Mouse (Mus musculus) cerebellum, adult 2 months (tissue): ENCODE measurements at regions not wholly inside any gene's neighbourhood (a gene's known extent, or its start where the extent isn't known, plus 50 kb on each side); places are given as distances from the start of the nearest gene placed in this dataset.

Experiments used
- DNase-seq, 2 experiments: peaks; one replicate each; pipeline ENCODE4 v3.0.0; 2021
- H3K27ac ChIP-seq: fragments of 200-500 bp; 2 replicates; pipeline ENCODE4 v1.5.1; 2012; ENCODE audit warnings: low read length, control low read depth, inconsistent platforms; ENCODE audit not compliant: insufficient read depth
- H3K27me3 ChIP-seq: fragments of 200-500 bp; 2 replicates; pipeline ENCODE4 v1.6.1; 2012; ENCODE audit warnings: inconsistent platforms, mild to moderate bottlenecking, low read length, moderate library complexity; ENCODE audit not compliant: control insufficient read depth, insufficient read depth
- H3K4me1 ChIP-seq: fragments of 200-500 bp; 2 replicates; pipeline ENCODE4 v1.6.1; 2011; ENCODE audit warnings: low read length; ENCODE audit not compliant: control insufficient read depth, insufficient read depth
- H3K4me3 ChIP-seq: fragments of 200-500 bp; replicated peaks from 2 replicates; pipeline ENCODE3; 2011; ENCODE audit warnings: mild to moderate bottlenecking, low read depth, low read length, control low read depth; ENCODE audit not compliant: insufficient read depth
- CTCF ChIP-seq: fragments of 200-500 bp; IDR thresholded peaks from 2 replicates; pipeline ENCODE4 v1.5.1; 2011; ENCODE audit warnings: low read depth, mild to moderate bottlenecking, control low read depth, low read length, moderate library complexity, borderline replicate concordance; ENCODE audit not compliant: insufficient read depth
- POLR2A ChIP-seq: fragments of 200-500 bp; IDR thresholded peaks from 2 replicates; pipeline ENCODE4 v1.6.1; 2011; ENCODE audit warnings: low read length, control low read depth, borderline replicate concordance; ENCODE audit not compliant: insufficient read depth
- WGBS: fragments of 180-500 bp; shearing (Covaris S2); methylation state at CpG from one replicate; pipeline ENCODE4 v1.1.7; 2018; 5-methylcytosine and 5-hydroxymethylcytosine counted together

- TF ChIP-seq CTCF (no peak), POLR2A (no peak)
These were observed 131.4 kb upstream of the Mpped2 start for GRCm38 (mm10) chr2:106561571-106562090.

GRCm38 (mm10) chr2:106570226-106570625 lies 122.8 kb upstream of the Mpped2 start:
- TF ChIP-seq CTCF (no peak), POLR2A (no peak)
- Histone ChIP-seq H3K4me3 (no peak overlapping the region), H3K27me3 (no peaks in the 10 kb centered on the region), H3K4me1 (no peaks in the 10 kb centered on the region), H3K27ac (no peak overlapping the region)
- no peak for DNase-seq
- WGBS, result 96% methylated on average over 1 of the region's 1 CpGs

More at GRCm38 (mm10) chr2:106561571-106562090, 131.4 kb upstream of the Mpped2 start:
- Histone ChIP-seq H3K27ac (no peak overlapping the region), H3K4me1 (no peaks in the 10 kb centered on the region), H3K27me3 (no peaks in the 10 kb centered on the region), H3K4me3 (no peak overlapping the region)
- WGBS, result 72% methylated on average over 3 of the region's 3 CpGs
- no peak for DNase-seq

- 97% methylated on average over 3 of the region's 3 CpGs for WGBS
- H3K4me3 ChIP-seq, result no peak overlapping the region
- no peak for DNase-seq
- no peaks in the 10 kb centered on the region for H3K4me1 ChIP-seq
- H3K27me3 ChIP-seq, result no peaks in the 10 kb centered on the region
- no peak for TF ChIP-seq CTCF
- no peak for TF ChIP-seq POLR2A
- H3K27ac ChIP-seq, result no peak overlapping the region
These were observed 121.7 kb upstream of the Mpped2 start for GRCm38 (mm10) chr2:106571346-106571745.

- no peaks in the 10 kb centered on the region for H3K4me1 ChIP-seq
- H3K4me3 ChIP-seq, result no peak overlapping the region
- TF ChIP-seq CTCF (no peak), POLR2A (no peak)
- no peaks in the 10 kb centered on the region for H3K27me3 ChIP-seq
- 58% methylated on average over 2 of the region's 2 CpGs for WGBS
- DNase-seq, result no peak
- H3K27ac ChIP-seq, result no peak overlapping the region
These were observed 121.2 kb upstream of the Mpped2 start for GRCm38 (mm10) chr2:106571913-106572312.

- TF ChIP-seq CTCF (no peak), POLR2A (no peak)
- Histone ChIP-seq H3K4me3 (no peak overlapping the region), H3K27ac (no peak overlapping the region), H3K4me1 (no peaks in the 10 kb centered on the region), H3K27me3 (no peaks in the 10 kb centered on the region)
- WGBS, result 74% methylated on average over 4 of the region's 4 CpGs
- no peak for DNase-seq
These were observed 116.2 kb upstream of the Mpped2 start for GRCm38 (mm10) chr2:106576746-106577323.

- no peak overlapping the region for H3K27ac ChIP-seq
These were observed 115.0 kb upstream of the Mpped2 start for GRCm38 (mm10) chr2:106578062-106578461.

GRCm38 (mm10) chr2:106580663-106581062 lies 112.4 kb upstream of the Mpped2 start:
- TF ChIP-seq POLR2A, result no peak
- TF ChIP-seq CTCF, result no peak
- WGBS, result 15% methylated on average over 5 of the region's 5 CpGs
- Histone ChIP-seq H3K27ac (no peak overlapping the region), H3K4me3 (no peak overlapping the region), H3K4me1 (no peaks in the 10 kb centered on the region), H3K27me3 (no peaks in the 10 kb centered on the region)
- DNase-seq, result no peak

More at GRCm38 (mm10) chr2:106578062-106578461, 115.0 kb upstream of the Mpped2 start:
- no peak for DNase-seq
- WGBS, result 94% methylated on average over 1 of the region's 1 CpGs
- H3K4me1 ChIP-seq, result no peaks in the 10 kb centered on the region
- no peak overlapping the region for H3K4me3 ChIP-seq
- no peak for TF ChIP-seq CTCF
- no peak for TF ChIP-seq POLR2A
- H3K27me3 ChIP-seq, result no peaks in the 10 kb centered on the region

- TF ChIP-seq CTCF (no peak), POLR2A (no peak)
- Histone ChIP-seq H3K4me1 (no peaks in the 10 kb centered on the region), H3K4me3 (no peak overlapping the region), H3K27ac (no peak overlapping the region), H3K27me3 (no peaks in the 10 kb centered on the region)
- 85% methylated on average over 3 of the region's 3 CpGs for WGBS
- no peak for DNase-seq
These were observed 71.8 kb upstream of the Mpped2 start for GRCm38 (mm10) chr2:106621251-106621650.
